Mouse (Mus musculus) myocyte (in vitro differentiated cells): ENCODE results near the gene Ddx23. TPM values are rescaled to one million over a fixed set of nuclear protein-coding genes. Genes with fewer than 3 reads are reported as not detected.
A peak's percentile ranks its signal among the peaks of the same experiment; 100 is the strongest.

Experiments used
- H3K27me3 ChIP-seq: one replicate; pipeline ENCODE4 v1.6.1; 2011; ENCODE audit not compliant: control insufficient read depth, insufficient read depth, insufficient read length
- H3K36me3 ChIP-seq: one replicate; pipeline ENCODE4 v1.6.1; 2011; ENCODE audit not compliant: control insufficient read depth, insufficient read depth
- H3K4me2 ChIP-seq: one replicate; pipeline ENCODE4 v1.6.1; 2011; ENCODE audit warnings: low read depth, control low read depth
- H3K4me3 ChIP-seq: one replicate; pipeline ENCODE4 v1.5.1; 2011; ENCODE audit warnings: mild to moderate bottlenecking, control low read depth, moderate library complexity
- H3K79me2 ChIP-seq: one replicate; pipeline ENCODE4 v1.6.1; 2011; ENCODE audit not compliant: control insufficient read depth, insufficient read depth
- H3ac ChIP-seq: one replicate; pipeline ENCODE4 v1.6.1; 2011; ENCODE audit not compliant: control insufficient read depth, insufficient read length
- CEBPB ChIP-seq: IDR thresholded peaks from 2 replicates; pipeline ENCODE4 v1.6.1; 2011; ENCODE audit warnings: mild to moderate bottlenecking, moderate library complexity; ENCODE audit not compliant: poor library complexity, insufficient read depth, severe bottlenecking
- E2F4 ChIP-seq: IDR thresholded peaks from one replicate; pipeline ENCODE4 v1.6.1; 2011; ENCODE audit warnings: mild to moderate bottlenecking, control low read depth, moderate library complexity; ENCODE audit not compliant: insufficient read depth
- MAX ChIP-seq: IDR thresholded peaks from one replicate; pipeline ENCODE4 v1.6.1; 2011; ENCODE audit warnings: low read depth, mild to moderate bottlenecking, control low read depth
- MYOD1 ChIP-seq, 3 experiments: IDR thresholded peaks; one replicate each; pipeline ENCODE4 v1.6.1; 2011; ENCODE audit warnings: control low read depth in 2 of 3, low read depth in 2 of 3, mild to moderate bottlenecking in 2 of 3, moderate library complexity in 1 of 3; ENCODE audit not compliant: insufficient read length in 2 of 3, control insufficient read depth in 1 of 3
- MYOG ChIP-seq, 3 experiments: IDR thresholded peaks; one replicate each; pipeline ENCODE4 v1.6.1; 2011; ENCODE audit warnings: control low read depth in 2 of 3, low read depth in 2 of 3, mild to moderate bottlenecking in 2 of 3; ENCODE audit not compliant: insufficient read length in 2 of 3, control insufficient read depth in 1 of 3, insufficient read depth in 1 of 3
- POLR2A ChIP-seq: IDR thresholded peaks from one replicate; pipeline ENCODE4 v1.6.1; 2011; ENCODE audit warnings: low read depth, mild to moderate bottlenecking, control low read depth, moderate library complexity; ENCODE audit not compliant: insufficient read length
- POLR2AphosphoS2 ChIP-seq: IDR thresholded peaks from one replicate; pipeline ENCODE4 v1.6.1; 2011; ENCODE audit warnings: low read depth, control low read depth; ENCODE audit not compliant: insufficient read length
- REST ChIP-seq: IDR thresholded peaks from one replicate; pipeline ENCODE4 v1.6.1; 2011; ENCODE audit warnings: mild to moderate bottlenecking, control low read depth, moderate library complexity; ENCODE audit not compliant: insufficient read depth, insufficient read length
- SRF ChIP-seq: IDR thresholded peaks from one replicate; pipeline ENCODE4 v1.6.1; 2011; ENCODE audit warnings: low read depth; ENCODE audit not compliant: control insufficient read depth, insufficient read length
- TCF12 ChIP-seq: IDR thresholded peaks from one replicate; pipeline ENCODE4 v1.6.1; 2011; ENCODE audit warnings: mild to moderate bottlenecking, control low read depth; ENCODE audit not compliant: poor library complexity, insufficient read depth, severe bottlenecking
- TCF3 ChIP-seq: IDR thresholded peaks from one replicate; pipeline ENCODE4 v1.6.1; 2011; ENCODE audit warnings: low read depth, control low read depth; ENCODE audit not compliant: insufficient read length
- USF1 ChIP-seq: IDR thresholded peaks from one replicate; pipeline ENCODE4 v1.6.1; 2011; ENCODE audit warnings: low read depth, mild to moderate bottlenecking, control low read depth, moderate library complexity
- polyA plus RNA-seq: library from polyadenylated mRNA; unstranded; fragments of >200 nt; fragmentation: generic; extraction: Trizol; gene quantifications from one replicate; pipeline ENCODE4 v1.2.1, GENCODE M21; 2012; ENCODE audit warnings: missing spikeins

Gene Ddx23
- polyA plus RNA-seq, 1 experiment = 102 TPM

DNA sequence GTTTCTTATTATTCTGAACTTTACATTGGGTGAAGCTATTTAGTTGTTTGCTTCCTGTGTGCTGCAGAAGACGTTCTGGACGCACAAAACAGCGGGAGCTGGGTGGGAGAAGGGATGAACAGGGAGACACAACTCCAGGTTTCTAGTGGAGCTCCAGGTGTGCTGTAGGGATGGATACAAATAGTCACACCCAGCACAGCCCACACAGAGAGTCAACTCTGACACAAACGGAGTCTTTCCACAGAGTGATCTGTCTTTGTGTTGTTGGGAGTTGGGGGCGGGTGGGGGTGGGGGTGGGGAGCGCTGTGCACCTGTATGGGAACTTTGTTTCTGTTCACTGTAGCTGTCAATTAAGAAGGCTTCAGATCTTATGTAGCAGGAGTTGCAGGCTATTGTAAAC, 40.0 kb downstream of the Ddx23 start:
- Histone ChIP-seq H3ac (no peak overlapping the region), H3K4me2 (no peak overlapping the region), H3K4me3 (no peak overlapping the region), H3K36me3 (no peaks in the 10 kb centered on the region), H3K79me2 (no peaks in the 10 kb centered on the region), H3K27me3 (no peaks in the 10 kb centered on the region)
- TF ChIP-seq E2F4 (no peak), SRF (no peak), MYOD1 (IDR thresholded peaks at IDR 0.05; ENCODE audit: control insufficient read depth in 1 of 3, insufficient read length in 2 of 3, low read depth in 2 of 3) (no peak), TCF3 (no peak), REST (no peak), MYOG (IDR thresholded peaks at IDR 0.05; ENCODE audit: control insufficient read depth in 1 of 3, insufficient read depth in 1 of 3, insufficient read length in 2 of 3, low read depth in 2 of 3) (no peak), CEBPB (no peak), POLR2A (no peak)

DNA sequence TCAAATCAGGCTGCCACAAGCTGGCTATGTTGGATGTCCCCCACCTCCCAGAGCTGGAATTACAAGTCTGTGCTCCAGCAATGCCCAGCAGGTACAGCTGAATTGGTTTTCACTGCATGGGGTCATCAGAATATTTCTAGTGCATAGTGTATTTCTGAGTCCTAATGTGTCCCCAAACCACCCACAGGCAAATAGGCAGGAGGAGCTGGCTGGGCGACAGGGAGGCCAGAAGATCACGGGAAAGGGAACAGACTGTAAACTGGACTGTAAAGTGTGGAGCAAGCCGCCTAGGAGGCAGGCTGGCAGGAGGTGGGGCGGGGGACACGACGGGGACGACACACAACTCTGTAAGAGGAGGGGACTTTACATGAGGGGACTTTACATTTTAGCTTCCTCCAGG, 40.5 kb downstream of the Ddx23 start:
- Histone ChIP-seq H3K4me2 (no peak overlapping the region), H3K36me3 (no peaks in the 10 kb centered on the region), H3K79me2 (no peaks in the 10 kb centered on the region), H3K4me3 (no peak overlapping the region), H3K27me3 (no peaks in the 10 kb centered on the region), H3ac (no peak overlapping the region)
- TF ChIP-seq MYOG (IDR thresholded peaks at IDR 0.05; ENCODE audit: control insufficient read depth in 1 of 3, insufficient read depth in 1 of 3, insufficient read length in 2 of 3, low read depth in 2 of 3) (no peak), MYOD1 (IDR thresholded peaks at IDR 0.05; ENCODE audit: control insufficient read depth in 1 of 3, insufficient read length in 2 of 3, low read depth in 2 of 3) (no peak), REST (no peak), TCF3 (no peak), SRF (peak; percentile 27), CEBPB (no peak)

DNA sequence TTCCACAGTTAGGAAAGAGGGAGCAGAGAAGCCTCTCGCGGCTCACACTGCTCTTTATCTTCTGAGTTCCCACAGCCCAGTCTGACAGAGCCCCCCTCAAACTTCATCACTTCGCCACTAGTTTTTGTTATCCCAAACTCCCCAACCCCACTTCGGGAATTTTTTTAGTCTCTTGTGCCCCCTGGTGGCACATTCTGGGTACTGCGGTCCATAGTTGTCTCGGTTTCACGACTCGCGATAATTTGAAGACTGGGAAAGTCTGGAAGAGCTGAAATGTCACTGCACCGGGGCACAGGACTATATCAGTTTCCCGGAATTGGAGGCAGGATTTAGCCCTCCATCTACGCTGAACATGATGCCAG, 45.5 kb downstream of the Ddx23 start:
- TF ChIP-seq MAX (no peak), SRF (no peak), CEBPB (no peak), REST (no peak), POLR2A (no peak), POLR2AphosphoS2 (no peak), USF1 (no peak), MYOG (IDR thresholded peaks at IDR 0.05; ENCODE audit: control insufficient read depth in 1 of 3, insufficient read depth in 1 of 3, insufficient read length in 2 of 3, low read depth in 2 of 3) (no peak), TCF3 (no peak), MYOD1 (IDR thresholded peaks at IDR 0.05; ENCODE audit: control insufficient read depth in 1 of 3, insufficient read length in 2 of 3, low read depth in 2 of 3) (no peak), E2F4 (no peak), TCF12 (no peak)
- H3K36me3 ChIP-seq = no peaks in the 10 kb centered on the region
- H3K4me2 ChIP-seq = peak overlapping the region; percentile 70
- no peak overlapping the region for H3ac ChIP-seq
- no peaks in the 10 kb centered on the region for H3K79me2 ChIP-seq
- H3K27me3 ChIP-seq = no peaks in the 10 kb centered on the region
- peak overlapping the region; percentile 1 for H3K4me3 ChIP-seq

DNA sequence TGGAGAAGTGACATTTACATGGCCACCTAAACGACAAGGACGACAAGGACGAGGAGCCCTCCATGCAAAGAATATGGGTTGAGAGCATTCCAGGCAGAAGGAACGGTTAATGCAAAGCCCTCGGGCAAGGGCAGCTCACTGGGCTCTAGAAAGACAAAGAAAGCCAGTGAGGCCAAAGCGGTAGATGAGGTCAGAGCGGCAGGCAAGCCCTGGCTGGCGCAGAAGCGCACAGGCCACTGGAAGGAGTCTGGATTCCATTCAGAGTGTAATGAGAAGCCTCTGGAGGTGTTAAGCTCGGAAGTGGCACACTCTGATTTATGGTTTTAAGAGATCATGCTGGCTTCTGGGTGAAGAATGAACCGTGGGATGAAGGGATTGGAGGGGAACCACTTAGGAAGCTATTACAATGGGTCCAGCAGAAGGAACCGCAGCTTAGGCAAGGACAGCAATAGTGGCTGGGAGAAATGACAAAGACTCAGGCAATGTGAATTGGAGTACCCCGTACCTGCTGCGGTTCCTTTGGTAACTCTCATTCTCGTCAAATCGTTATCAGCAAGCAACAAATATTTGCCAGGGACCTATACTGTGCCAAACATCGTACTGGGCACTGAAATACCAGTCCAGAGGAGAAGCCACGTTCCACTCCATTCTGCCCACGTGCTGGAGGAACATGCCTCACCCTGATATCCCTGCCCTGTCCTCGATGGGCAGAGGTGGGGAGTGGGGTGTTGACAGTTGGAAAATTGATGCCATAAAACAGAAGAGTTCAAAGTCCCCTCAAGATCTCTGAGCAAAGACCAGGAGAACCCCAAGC, 46.1 kb downstream of the Ddx23 start:
- TF ChIP-seq CEBPB = no peak
- no peak for TF ChIP-seq MYOG (IDR thresholded peaks at IDR 0.05; ENCODE audit: control insufficient read depth in 1 of 3, insufficient read depth in 1 of 3, insufficient read length in 2 of 3, low read depth in 2 of 3)
- TF ChIP-seq MAX = no peak
- no peak for TF ChIP-seq REST
- TF ChIP-seq TCF12 = no peak
- TF ChIP-seq POLR2AphosphoS2 = no peak
- no peak for TF ChIP-seq TCF3
- TF ChIP-seq SRF = no peak
- no peak for TF ChIP-seq MYOD1 (IDR thresholded peaks at IDR 0.05; ENCODE audit: control insufficient read depth in 1 of 3, insufficient read length in 2 of 3, low read depth in 2 of 3)
- TF ChIP-seq USF1 = no peak
- TF ChIP-seq E2F4 = no peak
- no peak for TF ChIP-seq POLR2A
- peak overlapping the region; percentile 1 for H3K4me3 ChIP-seq
- no peaks in the 10 kb centered on the region for H3K27me3 ChIP-seq
- H3K4me2 ChIP-seq = peak overlapping the region; percentile 70
- no peaks in the 10 kb centered on the region for H3K79me2 ChIP-seq
- no peak overlapping the region for H3ac ChIP-seq
- no peaks in the 10 kb centered on the region for H3K36me3 ChIP-seq

DNA sequence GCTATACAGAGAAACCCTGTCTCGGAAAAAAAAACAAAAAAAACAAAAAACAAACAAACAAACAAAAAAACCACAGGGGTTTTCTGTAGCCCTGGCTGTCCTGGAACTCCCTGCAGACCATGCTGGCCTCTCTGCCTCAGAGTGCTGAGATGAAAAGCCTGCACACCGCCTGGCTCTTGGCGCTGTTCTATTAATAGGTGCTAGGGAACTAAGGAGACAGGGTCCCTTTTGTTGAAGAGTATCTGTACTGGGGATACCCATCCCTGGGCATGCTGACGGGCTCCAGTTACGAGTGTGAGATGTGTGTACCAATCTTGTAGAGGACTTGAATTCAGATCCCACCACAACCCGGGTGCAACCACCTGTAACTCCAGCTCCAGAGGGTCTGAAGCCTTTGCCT, 46.9 kb downstream of the Ddx23 start:
- H3K79me2 ChIP-seq = no peaks in the 10 kb centered on the region
- no peaks in the 10 kb centered on the region for H3K27me3 ChIP-seq
- no peak overlapping the region for H3K4me3 ChIP-seq
- no peak overlapping the region for H3ac ChIP-seq
- TF ChIP-seq TCF3 (no peak), USF1 (no peak), TCF12 (no peak), CEBPB (no peak), E2F4 (no peak), POLR2A (no peak), REST (no peak), SRF (no peak), MYOD1 (IDR thresholded peaks at IDR 0.05; ENCODE audit: control insufficient read depth in 1 of 3, insufficient read length in 2 of 3, low read depth in 2 of 3) (no peak), MAX (no peak), POLR2AphosphoS2 (no peak), MYOG (IDR thresholded peaks at IDR 0.05; ENCODE audit: control insufficient read depth in 1 of 3, insufficient read depth in 1 of 3, insufficient read length in 2 of 3, low read depth in 2 of 3) (no peak)
- no peak overlapping the region for H3K4me2 ChIP-seq
- H3K36me3 ChIP-seq = no peaks in the 10 kb centered on the region
